Mouse (Mus musculus) activated CD4-positive, CD25-positive, alpha-beta regulatory T cell, adult 4 months (primary cell): ENCODE measurements around the gene Timeless. TPM values are rescaled to one million over a fixed set of nuclear protein-coding genes. Genes with fewer than 3 reads are reported as not detected.
"Not testable (repeated sequence)": the region's sequence is repeated elsewhere in the genome, so short reads cannot be mapped to it uniquely, and the experiment has no call there.

ENCODE experiments used
- ATAC-seq: one replicate; pipeline ENCODE4 v1.8.0; 2017
- polyA plus RNA-seq, 2 experiments: library from polyadenylated mRNA; unstranded; fragments of 100-300 nt; shearing (Covaris generic); gene quantifications; one replicate each; pipeline ENCODE4 v1.2.1; 2017

Timeless gene
- polyA plus RNA-seq, 2 experiments from 2014 or later: 23.7 to 35.9 TPM

DNA sequence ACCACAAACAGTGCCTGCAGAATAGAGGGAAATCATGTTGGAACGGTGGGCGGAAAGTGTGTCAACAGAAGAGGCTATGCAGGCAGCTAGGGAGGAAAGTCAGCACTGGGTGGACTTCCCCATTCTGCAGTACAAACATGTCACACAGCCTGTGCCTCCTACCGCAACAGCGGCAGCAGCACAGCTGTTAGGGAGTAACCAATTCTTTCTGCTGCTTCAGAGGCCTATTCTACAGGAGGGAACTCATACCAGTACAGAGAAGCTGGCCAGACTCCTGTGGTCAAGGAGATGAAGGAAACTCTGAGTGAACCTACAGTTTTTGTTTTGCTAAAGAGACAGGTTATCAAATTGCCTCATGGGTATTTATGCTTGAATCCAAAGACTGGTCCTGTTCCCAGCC is 27.1 kb downstream of the Timeless start:
- ATAC-seq: no peak

DNA sequence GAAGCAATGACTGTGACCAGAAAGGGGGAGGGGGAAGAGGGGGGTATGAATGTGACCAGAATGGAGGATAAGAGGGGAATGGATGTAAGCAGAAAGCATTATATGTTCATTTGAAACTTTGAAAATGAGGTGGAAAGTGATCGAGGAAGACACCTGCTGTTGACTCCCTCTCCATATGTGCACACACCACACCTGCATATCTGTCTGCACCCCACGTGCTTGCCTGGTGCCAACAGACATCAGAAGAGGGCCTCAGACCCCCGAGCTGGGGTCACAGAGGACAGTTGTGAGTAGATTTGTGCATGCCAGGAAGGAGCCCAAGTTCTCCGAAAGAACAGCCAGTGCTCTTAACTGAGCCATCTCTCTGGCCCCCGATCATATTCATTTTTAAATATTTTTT is 28.1 kb downstream of the Timeless start:
- no peak for ATAC-seq

DNA sequence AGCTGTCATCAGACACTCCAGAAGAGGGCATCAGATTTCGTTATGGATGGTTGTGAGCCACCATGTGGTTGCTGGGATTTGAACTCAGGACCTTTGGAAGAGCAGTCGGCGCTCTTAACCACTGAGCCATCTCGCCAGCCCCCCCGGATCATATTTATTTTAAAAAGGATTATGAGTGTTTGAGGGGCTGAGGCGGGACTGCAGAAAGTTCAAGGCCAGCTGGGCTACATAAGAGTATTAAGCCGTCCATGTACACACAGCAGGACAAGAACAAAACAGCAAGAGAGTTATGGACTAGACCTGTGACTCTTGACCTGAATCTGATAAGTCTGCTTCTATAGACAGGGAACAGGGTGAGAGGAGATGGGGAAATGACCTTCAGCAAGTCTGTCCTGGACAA is 28.5 kb downstream of the Timeless start:
- not testable (repeated sequence) for ATAC-seq

DNA sequence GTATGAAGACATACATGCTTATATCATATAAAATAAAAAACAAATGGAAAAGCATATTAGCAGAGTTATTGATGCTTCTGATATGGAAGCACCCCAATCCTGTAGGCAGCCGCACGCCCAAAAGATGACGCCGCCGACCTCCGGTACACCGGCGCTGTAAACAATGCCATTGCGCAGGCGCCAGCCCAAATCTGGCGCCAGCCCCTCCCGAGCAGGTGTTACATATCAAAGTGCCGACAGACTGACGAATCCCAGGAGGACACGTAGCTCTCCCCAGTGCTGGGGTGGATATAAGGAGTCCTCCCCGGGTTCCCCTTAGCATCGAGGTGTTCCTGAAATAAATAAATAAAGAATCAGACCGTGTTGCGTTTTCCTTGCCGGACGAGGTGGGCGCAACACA is 30.4 kb downstream of the Timeless start:
- no peak for ATAC-seq

DNA sequence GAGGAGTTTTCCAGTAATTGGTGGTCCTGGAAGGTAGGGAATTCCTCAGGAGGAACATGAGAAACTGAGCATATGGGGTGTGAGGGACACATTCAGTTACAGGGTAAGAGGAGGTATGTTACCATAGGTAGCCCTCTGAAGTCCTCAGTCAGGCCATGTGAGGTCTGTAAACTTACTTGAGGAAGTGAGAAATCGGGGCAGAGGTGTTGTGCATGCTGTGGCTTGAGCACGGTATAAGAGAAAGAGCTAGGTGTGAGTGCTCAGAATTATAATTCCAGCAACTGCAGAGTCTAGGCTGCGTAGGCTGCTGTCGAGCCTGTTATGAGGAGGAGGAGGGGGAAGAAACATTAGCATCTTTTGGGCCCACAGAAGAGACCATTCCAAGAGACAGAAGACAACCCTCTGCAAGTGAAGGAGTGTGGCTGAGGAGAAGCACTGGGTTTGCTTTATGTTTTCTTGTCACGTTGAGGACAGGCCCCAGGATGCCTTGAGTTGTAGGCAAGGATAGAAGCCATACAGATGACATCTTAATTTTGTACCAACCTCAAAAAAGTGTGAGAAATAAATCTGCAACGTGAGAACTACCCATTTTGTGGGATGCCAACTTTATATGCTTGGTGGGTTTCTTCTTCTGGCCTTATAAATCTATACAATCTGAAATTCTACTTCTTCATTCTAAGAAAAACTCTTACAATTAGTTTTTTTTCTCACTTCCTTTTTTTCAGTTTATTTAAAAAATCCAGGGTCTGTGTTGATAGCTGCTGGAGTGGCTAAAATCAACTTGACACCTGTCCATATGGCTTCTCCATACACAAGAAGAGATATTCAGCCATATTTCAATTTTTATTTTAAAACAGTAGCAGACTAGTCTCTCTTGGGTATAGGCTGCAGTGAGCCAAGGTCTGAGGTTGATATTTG is 31.8 kb downstream of the Timeless start:
- no peak for ATAC-seq

DNA sequence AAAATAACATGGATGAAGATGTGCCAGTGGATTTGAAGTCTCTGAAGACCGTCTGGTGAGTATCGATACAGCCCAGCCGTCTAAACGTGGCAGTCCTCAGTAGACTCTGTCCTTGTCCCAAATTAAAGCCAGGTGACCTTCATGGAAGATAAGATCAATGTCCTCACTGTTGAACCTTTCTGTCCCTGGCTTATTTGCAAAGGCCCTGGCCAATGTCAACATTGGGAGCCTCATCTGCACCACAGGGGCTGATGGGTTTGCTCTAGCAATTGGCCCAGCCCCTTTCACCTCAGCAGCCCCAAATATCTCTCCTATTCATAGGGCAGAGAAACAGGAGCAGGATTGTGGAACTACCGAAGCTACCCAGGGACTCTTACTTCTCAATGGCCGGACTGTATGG is 36.5 kb downstream of the Timeless start, which contains the start of gene Apof:
Apof (plus strand) TSS at position 301 of the 400 bp plus-strand sequence.
- no peak for ATAC-seq

DNA sequence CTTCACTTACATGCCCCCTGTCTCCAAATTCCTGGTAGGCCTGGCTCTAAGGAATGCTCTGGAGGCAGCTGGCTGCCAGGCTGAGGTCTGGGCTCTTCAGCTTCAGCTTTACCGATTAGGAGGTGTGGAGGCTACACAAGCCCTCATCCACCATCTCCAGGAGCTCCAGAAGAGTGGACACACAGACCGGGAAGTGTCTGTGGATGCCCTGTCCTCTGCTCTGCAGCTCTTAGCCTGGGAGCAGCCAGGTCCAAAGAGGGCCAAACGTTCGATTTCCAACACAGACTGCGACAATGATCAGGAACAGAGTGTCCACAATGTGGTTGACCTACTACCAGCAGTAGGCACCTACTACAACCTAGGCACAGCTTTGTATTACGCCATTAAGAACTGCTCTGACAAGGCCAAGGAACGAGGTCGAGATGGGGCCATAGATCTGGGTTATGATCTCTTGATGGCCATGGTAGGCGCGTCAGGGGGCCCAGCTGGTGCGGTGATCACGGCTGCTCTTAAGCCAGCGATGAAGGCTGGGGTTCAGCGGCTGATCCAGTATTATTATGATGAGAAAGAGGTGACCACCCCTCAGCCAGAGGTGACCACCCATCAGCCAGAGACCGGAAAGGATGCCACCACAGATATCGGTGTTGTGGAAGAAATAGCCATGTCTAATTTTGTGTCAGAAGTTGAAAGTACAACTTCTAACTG is 37.5 kb downstream of the Timeless start:
- ATAC-seq: no peak

DNA sequence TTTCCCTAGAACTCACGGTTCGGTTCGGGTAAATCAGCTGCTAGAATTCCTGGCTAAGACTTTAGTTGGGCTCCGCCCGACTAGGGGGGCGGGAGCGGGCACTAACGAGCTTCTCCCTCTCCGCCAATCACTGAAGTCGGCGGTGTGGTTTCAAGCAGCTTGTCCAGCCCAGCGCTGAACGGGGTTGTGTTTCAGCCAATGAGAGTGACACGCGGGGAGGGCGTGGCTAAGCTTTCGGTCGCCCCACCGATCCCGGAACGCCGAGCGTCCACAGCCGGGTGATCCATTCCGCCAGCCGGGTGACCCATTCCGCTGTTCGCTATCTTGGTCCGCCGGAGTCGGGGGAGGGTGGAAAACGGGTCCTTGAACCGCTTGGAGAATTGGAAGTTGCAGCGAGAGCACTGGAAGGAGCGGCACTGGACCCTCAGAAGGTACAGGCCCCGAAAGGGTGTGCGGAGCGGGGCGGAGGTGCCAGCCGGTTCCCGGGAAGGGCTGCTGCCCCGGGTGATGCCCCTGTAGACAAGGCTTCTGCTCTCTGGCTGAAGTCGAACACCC is 38.5 kb downstream of the Timeless start, which contains the start of gene Stat2:
Stat2 (plus strand) TSS at position 273 of the 555 bp plus-strand sequence.
- peak; percentile 100 for ATAC-seq

DNA sequence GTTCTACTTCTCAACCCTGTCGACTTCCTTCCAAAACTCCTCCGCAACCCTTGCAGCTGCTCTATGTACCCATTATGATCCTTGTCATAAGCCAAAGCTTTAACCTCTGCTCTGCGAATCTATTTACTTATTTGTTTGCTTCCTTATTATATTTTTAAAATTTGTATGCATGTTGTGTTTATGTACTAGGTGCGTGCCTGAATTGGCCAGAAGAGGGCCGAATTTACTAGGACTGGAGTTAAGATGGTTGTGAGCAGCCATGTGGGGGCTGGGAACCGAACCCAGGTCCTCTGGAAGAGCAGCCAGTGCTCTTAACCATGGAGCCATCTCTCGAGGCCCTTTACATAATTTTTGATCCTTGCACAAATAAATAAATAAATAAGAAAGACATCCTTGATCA is 39.0 kb downstream of the Timeless start:
- ATAC-seq: no peak

DNA sequence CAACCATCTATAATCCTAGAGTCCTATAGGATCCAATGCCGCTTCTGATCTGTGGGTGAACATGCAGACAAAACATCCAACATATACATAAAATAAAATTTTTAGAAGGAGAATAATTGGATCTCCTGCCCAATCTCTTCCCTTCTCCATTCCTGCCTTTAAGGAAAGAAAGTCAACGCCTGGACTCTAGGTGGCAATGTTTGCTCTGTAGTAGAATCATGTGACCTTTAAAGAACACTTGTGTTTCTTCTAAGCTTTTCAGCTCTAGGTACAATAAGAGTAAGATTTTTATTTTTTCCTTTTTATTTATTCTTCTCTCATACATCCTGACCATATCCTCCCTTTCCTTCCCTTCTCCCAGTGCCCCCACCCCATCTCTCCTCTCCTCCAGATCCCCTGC is 40.0 kb downstream of the Timeless start:
- no peak for ATAC-seq

DNA sequence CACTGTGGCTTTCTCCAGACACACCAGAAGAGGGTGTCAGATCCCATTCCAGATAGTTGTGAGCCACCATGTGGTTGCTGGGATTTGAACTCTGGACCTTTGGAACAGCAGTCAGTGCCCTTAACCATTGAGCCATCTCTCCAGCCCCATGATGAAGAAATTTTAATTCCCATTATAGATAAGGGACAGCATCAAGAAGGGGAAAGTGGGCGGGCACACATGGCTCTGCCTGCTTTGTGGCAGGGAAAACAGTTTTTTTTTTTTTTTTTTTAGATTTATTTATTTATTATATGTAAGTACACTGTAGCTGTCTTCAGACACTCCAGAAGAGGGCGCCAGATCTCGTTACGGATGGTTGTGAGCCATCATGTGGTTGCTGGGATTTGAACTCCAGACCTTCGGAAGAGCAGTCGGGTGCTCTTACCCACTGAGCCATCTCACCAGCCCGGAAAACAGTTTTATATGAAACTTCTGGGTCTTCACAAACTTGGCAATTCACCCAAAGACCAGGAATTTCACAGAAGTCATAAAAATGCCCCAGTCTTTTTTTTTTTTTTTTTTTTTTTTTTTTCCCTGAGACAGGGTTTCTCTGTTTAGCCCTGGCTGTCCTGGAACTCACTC is 41.1 kb downstream of the Timeless start:
- ATAC-seq: not testable (repeated sequence)

DNA sequence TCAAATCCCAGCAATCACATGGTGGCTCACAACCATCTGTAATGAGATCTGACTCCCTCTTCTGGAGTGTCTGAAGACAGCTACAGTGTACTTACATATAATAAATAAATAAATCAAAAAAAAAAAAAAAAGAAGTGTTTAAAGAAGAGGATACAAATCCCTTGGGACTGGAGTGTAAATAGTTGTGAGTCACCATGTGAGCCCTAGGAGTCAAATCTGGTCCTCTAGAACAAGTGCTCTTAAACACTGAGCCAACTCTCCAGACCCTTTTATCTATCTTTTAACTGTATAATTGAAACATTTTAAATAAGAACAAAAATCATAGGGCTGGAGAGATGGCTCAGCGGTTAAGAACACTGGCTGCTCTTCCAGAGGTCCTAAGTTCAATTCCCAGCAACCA is 43.5 kb downstream of the Timeless start:
- ATAC-seq: not testable (repeated sequence)

DNA sequence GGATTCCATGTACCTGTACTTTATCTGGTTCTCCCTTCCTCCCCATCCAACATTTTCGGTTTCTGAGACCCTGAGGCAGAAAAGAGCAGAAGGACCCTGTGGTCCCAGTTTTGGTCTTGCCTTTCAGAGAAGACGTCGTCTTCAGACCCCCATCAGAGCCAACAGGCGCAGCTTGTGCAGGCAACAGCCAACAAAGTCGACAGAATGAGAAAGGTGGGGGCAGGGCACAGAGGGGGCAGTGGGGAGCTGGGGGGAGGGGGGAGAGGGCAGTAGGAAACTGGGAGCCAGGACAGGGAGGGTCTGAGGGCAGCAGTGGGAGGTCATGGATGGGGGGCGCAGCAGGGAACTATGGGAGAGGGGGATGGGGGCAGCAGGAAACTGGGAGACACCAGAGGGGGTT is 46.3 kb downstream of the Timeless start:
- no peak for ATAC-seq

DNA sequence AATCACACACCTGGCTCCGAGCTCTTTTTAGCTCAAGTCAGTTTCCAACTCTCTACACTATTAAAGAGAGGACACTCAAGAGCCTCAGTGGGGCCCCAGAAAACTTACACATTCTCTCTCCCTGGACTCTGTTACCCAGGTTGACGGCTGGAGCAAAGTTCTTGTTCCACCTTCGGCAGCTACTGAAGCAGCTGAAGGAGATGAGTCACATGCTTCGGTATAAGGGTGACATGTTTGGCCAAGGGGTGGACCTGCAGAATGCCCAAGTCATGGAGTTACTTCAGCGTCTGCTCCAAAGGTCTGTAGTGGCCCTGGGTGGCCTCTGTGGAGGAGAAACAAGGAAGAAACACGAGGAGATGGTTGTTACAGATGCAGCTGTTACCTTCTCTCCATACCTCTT is 49.1 kb downstream of the Timeless start:
- no peak for ATAC-seq

DNA sequence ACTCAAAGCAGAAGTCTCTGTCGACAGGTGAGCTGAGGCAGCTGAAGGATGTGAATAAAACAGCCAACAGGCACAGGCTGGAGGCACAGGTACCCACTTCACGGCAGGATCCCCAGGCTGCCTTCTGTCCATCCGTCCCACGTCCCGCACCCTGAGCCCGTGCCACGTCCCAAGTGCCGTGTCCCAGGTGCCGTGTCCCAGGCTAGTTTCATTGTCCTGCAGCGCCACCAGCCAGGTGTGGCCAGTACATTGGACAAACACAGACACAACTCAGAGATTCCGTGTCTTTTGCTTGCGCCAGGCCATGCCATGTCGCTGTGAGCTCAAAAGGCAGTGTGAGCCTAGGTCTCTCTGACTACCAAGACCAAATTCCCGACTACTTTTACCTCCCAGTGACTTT is 49.8 kb downstream of the Timeless start:
- ATAC-seq: no peak

DNA sequence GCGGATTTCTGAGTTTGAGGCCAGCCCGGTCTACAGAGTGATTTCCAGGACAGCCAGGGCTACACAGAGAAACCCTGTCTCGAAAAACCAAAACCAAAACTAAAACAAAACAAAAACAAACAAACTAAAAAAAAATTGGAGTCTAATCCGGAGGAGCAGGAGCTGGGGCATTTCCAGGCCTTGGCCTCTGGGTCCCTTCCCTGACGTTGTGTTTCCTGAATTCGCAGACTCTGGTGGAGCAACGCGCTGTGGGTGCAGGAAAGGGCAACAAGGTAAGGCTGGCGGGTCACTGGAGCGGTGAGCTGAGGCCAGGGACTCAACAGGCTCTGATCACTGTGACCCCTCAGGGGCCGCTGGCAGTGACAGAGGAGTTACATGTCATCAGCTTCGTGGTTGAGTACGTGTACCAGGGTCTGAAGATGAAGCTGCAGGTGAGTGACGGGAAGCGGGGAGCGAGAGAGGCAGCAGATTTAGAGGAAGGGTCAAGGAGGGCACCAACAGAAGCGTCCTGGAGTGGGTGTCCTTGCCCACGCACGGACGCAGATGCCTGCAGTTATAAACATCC is 51.1 kb downstream of the Timeless start:
- ATAC-seq: no peak

DNA sequence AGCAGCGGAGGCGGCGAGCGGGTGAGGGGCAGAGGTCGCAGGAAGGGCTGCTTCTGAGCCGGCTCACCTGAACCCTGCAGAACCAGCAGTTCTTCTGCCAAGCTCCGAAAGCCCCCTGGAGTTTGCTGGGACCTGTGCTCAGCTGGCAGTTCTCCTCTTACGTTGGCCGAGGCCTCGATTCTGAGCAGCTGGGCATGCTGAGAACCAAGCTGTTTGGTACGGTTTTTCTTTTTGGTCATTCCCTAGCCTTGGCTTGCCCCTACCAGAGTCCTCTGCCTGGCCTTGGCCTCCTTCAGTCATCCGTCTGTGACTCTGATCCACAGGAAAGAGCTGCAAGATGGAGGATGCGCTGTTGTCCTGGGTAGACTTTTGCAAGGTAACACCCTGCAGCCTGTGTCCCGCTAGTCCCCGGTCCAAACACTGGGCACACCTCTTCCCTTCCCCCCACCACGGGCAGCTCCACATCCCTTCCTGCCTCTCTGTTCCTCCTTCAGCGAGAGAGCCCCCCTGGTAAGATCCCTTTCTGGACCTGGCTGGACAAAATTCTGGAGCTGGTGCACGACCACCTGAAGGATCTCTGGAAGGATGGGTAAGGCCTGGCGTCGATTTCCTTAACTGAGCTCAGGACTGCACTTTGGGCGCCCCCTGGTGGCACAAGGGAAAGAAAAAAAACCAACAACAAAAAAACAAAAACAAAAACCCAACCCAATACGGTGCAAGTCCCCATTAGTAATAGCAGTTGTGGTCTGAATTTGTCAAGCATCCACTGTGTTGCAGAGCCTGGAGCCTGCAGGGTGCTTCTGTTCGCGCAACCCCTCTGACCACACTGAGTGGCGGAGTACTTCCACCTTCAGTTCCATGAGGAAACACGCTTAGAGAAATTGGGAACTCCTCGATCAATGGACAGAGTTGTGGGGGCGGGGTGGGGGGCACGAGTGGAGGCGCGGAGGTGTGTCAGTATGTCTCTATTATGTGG is 52.0 kb downstream of the Timeless start:
- peak; percentile 54 for ATAC-seq

DNA sequence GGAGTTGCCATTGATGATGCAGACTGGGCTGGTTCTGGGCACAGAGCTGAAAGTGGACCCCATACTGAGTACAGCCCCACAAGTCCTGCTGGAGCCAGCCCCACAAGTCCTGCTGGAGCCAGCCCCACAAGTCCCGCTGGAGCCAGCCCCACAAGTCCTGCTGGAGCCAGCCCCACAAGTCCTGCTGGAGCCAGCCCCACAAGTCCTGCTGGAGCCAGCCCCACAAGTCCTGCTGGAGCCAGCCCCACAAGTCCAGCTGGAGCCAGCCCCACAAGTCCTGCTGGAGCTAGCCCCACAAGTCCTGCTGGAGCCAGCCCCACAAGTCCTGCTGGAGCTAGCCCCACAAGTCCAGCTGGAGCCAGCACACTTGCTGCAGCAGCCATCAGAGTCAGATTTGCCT is 58.7 kb downstream of the Timeless start:
- ATAC-seq: not testable (repeated sequence)

DNA sequence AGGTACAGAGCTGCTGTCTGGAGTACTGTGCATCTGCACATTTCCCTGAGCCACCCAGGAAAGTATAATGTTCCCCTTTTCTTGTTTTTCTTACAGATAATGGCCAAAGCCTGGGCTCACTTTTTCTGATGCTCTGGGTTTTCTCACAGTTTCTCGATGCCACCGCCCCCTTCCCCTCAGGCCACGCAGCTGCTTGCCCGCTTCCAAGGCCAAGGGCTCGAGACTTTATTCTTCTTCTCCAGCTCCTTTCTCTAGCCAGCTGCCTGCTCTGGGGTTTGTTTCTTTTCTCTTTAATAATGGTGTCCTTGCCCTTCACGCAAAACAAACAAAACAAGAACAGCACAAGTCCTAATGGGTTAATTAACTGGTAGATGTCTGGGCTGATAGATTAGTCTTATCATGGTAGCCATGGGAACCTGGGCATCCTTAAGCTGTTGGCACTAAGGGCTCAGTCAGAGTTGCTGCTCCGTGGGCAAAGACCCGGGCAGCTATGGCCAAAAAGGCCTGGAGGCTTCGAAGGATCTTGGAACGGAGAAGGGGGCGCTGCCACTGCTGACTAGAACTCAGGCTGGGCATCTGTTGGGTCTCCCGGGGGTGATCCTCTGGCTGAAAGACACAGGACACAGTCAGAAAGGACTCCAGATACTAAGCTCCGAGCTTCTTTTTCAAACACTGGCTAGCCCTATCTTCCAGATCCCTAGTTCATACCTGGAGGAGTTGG is 64.7 kb downstream of the Timeless start:
- ATAC-seq: no peak

DNA sequence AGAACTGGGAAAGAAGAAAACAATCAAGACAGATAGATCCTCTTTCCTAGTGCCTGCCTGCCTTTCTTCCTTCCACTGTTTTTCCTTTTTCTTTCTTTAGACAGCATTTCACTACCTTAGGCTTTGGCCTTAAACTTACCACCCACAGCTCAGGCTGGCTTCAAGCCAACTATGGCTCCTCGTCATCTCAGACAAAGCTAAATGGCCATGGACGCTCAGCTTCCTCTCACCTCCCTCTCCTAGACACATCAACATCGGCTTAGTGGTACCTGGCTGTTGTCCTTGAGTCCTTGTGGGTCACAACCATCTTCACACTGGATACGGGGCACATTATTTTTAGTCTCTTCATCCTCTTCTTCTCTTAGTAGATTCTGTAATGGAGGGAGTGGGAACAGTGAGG is 65.4 kb downstream of the Timeless start:
- no peak for ATAC-seq

DNA sequence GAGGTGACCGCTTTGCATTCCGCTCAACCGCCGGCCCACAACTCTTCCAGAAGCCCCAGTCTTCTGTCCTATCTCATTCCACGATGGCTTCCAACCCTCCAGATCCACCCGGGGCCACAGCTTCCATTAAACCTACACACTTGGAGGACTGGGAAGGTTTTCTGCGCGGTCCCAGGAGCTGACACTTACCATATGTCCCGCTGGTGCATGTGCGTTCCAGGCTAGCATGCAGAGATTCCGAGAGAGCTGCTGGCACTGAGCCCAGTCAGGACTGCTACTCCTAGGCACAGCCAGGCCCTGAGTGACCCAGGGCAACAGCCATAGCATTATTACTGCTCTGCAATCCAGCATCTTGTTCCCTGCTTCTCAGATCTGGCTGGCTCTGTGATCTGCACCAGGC is 65.8 kb downstream of the Timeless start:
- no peak for ATAC-seq
